Mouse (Mus musculus) kidney, postnatal 36 days (tissue): Measurements from ENCODE around the gene Kcnq1.

Experiments used
- DNase-seq, 2 experiments: peaks; one replicate each; pipeline ENCODE4 v3.0.0; 2021 to 2022; ENCODE audit warnings: mixed read lengths in 2 of 2

The Kcnq1 gene

GRCm38 (mm10) chr7:143106062-143106461 lies at the start of gene Kcnq1:
TSS of gene Kcnq1 (plus strand) at chr7:143106362.
- no peak for DNase-seq

- no peak for DNase-seq
These were observed 49.1 kb upstream of the Kcnq1 start for GRCm38 (mm10) chr7:143057023-143057422.

GRCm38 (mm10) chr7:143057667-143058220 lies 48.4 kb upstream of the Kcnq1 start:
- DNase-seq, result no peak

- DNase-seq, result peak; percentile 57 to 79
These were observed 47.9 kb upstream of the Kcnq1 start for GRCm38 (mm10) chr7:143058221-143058697.

- DNase-seq, result peak in 1 of 2 experiments; percentile 49
These were observed 46.8 kb upstream of the Kcnq1 start for GRCm38 (mm10) chr7:143059202-143059870.

GRCm38 (mm10) chr7:143062704-143063103 lies 43.5 kb upstream of the Kcnq1 start:
- DNase-seq, result peak in 1 of 2 experiments; percentile 53

GRCm38 (mm10) chr7:143064226-143064625 lies 41.9 kb upstream of the Kcnq1 start:
- no peak for DNase-seq

- peak in 1 of 2 experiments; percentile 45 for DNase-seq
These were observed 40.5 kb upstream of the Kcnq1 start for GRCm38 (mm10) chr7:143065692-143066091.

GRCm38 (mm10) chr7:143067469-143067868 lies 38.7 kb upstream of the Kcnq1 start:
- DNase-seq, result no peak

- DNase-seq, result no peak
These were observed 38.3 kb upstream of the Kcnq1 start for GRCm38 (mm10) chr7:143067897-143068296.

GRCm38 (mm10) chr7:143068316-143068881 lies 37.8 kb upstream of the Kcnq1 start:
- DNase-seq, result peak in 1 of 2 experiments; percentile 80

- peak; percentile 97 to 99 for DNase-seq
These were observed 37.1 kb upstream of the Kcnq1 start, which contains the start of gene Tssc4 for GRCm38 (mm10) chr7:143068882-143069591. TSS of gene Tssc4 (plus strand) at chr7:143069249.

GRCm38 (mm10) chr7:143069751-143070400 lies 36.3 kb upstream of the Kcnq1 start:
- DNase-seq, result peak in 1 of 2 experiments; percentile 34

GRCm38 (mm10) chr7:143070506-143071070 lies 35.6 kb upstream of the Kcnq1 start:
- no peak for DNase-seq

GRCm38 (mm10) chr7:143072605-143073004 lies 33.6 kb upstream of the Kcnq1 start:
- DNase-seq, result no peak

GRCm38 (mm10) chr7:143073086-143073485 lies 33.1 kb upstream of the Kcnq1 start:
- peak in 1 of 2 experiments; percentile 64 for DNase-seq

GRCm38 (mm10) chr7:143075394-143075793 lies 30.8 kb upstream of the Kcnq1 start:
- no peak for DNase-seq

- no peak for DNase-seq
These were observed 28.8 kb upstream of the Kcnq1 start for GRCm38 (mm10) chr7:143077351-143077750.

GRCm38 (mm10) chr7:143082024-143082423 lies 24.1 kb upstream of the Kcnq1 start:
- no peak for DNase-seq

GRCm38 (mm10) chr7:143083708-143084107 lies 22.5 kb upstream of the Kcnq1 start:
- no peak for DNase-seq

- DNase-seq, result peak; percentile 55 to 89
These were observed 19.8 kb upstream of the Kcnq1 start for GRCm38 (mm10) chr7:143086366-143086765.

GRCm38 (mm10) chr7:143087070-143087579 lies 19.0 kb upstream of the Kcnq1 start:
- DNase-seq, result peak; percentile 64 to 83
